Mouse (Mus musculus) kidney, embryonic 14.5 days (tissue): Measurements from ENCODE around the gene Tubgcp5. TPM values are rescaled to one million over a fixed set of nuclear protein-coding genes. Genes with fewer than 3 reads are reported as not detected.
"Not testable (repeated sequence)": the region's sequence is repeated elsewhere in the genome, so short reads cannot be mapped to it uniquely, and the experiment has no call there.

Source experiments
- ATAC-seq: fragments of 200-750 bp; cut with Nextera tagmentation; 2 replicates; pipeline ENCODE4 v1.8.0; 2017; ENCODE audit warnings: moderate number of reproducible peaks, mild to moderate bottlenecking, moderate TSS enrichment, moderate library complexity; ENCODE audit not compliant: low FRiP score, low TSS enrichment
- H3K27ac ChIP-seq: fragments of 300-500 bp; sonication (generic); 2 replicates; pipeline ENCODE4 v1.5.1; 2014; ENCODE audit warnings: low read depth, mild to moderate bottlenecking, low read length, moderate library complexity, mixed read lengths
- H3K27me3 ChIP-seq: fragments of 300-500 bp; sonication (generic); 2 replicates; pipeline ENCODE4 v1.6.1; 2014; ENCODE audit warnings: mild to moderate bottlenecking, low read length; ENCODE audit not compliant: control insufficient read depth, insufficient read depth
- H3K36me3 ChIP-seq: fragments of 300-500 bp; sonication (generic); 2 replicates; pipeline ENCODE4 v1.6.1; 2014; ENCODE audit warnings: low read length, mixed read lengths; ENCODE audit not compliant: control insufficient read depth, insufficient read depth
- H3K4me1 ChIP-seq: fragments of 300-500 bp; sonication (generic); 2 replicates; pipeline ENCODE4 v1.6.1; 2014; ENCODE audit warnings: low read length, mixed read lengths; ENCODE audit not compliant: control insufficient read depth, insufficient read depth
- H3K4me2 ChIP-seq: fragments of 300-500 bp; sonication (generic); replicated peaks from 2 replicates; pipeline ENCODE4 v1.6.1; 2014; ENCODE audit warnings: low read depth, mild to moderate bottlenecking, low read length
- H3K4me3 ChIP-seq: fragments of 300-500 bp; sonication (generic); 2 replicates; pipeline ENCODE4 v1.5.1; 2014; ENCODE audit warnings: mild to moderate bottlenecking, low read length
- H3K9ac ChIP-seq: fragments of 300-500 bp; sonication (generic); 2 replicates; pipeline ENCODE4 v1.6.1; 2014; ENCODE audit warnings: low read depth, mild to moderate bottlenecking, low read length, moderate library complexity
- H3K9me3 ChIP-seq: fragments of 300-500 bp; sonication (generic); 2 replicates; pipeline ENCODE4 v1.6.1; 2016; ENCODE audit warnings: low read length; ENCODE audit not compliant: control insufficient read depth
- WGBS: fragments of 180-500 bp; shearing (Covaris S2); extraction: QIAGEN DNeasy Blood & Tissue Kit; methylation state at CpG from one replicate; pipeline ENCODE4 v1.1.7; 2014; 5-methylcytosine and 5-hydroxymethylcytosine counted together
- polyA plus RNA-seq: library from polyadenylated mRNA; unstranded; fragments of >200 nt; fragmentation: Nextera tagmentation; extraction: Ambion mirVana; gene quantifications from 2 replicates; pipeline ENCODE4 v1.2.1, GENCODE M21; 2014

Tubgcp5 gene
- 24.6 and 34.6 TPM in 2 replicates for polyA plus RNA-seq

DNA sequence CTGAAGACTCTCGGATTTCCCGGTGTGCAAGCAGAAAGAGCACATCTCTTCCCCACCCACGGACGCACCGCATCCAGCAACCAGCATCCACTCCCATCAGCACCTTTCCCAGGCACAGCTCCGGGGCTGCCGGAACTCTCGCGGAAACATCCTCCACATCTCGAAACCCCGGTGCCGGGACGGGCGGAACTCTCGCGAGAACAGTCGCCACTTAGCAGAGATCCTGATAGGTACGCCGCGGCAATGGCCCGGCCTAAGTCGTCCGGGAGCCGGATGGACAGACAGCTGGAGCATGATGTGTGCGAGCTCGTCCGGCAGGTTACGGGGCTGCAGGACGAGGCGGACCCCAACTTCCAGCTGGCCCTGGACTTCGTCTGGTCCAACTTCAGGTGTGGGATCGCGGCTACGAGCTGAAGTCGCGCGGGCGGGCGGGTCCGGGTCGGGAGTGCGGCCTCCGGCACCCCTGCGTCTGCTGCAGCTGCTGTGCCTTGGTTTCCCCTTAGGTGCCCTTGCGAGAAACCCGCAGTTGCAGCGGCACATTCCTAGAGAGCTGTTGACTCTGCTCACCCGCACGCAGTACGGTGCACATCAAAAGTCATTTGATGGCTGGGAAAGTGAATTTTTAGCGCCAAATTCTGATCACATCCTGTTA, at the start of gene Tubgcp5:
Tubgcp5 (plus strand) TSS at position 203 of the 652 bp plus-strand sequence.
- WGBS = under 1% methylated on average over 51 of the region's 51 CpGs
- H3K9ac ChIP-seq = peak within 1 kb of the TSS; percentile 95
- peaks cover 6% of the 10 kb centered on the region for H3K4me1 ChIP-seq
- H3K27ac ChIP-seq = peak within 1 kb of the TSS; percentile 37; the same call in 1 of the 2 replicates
- peak; percentile 100 for ATAC-seq
- H3K36me3 ChIP-seq = peaks cover 30% of the 10 kb centered on the region
- H3K4me3 ChIP-seq = peak within 1 kb of the TSS; percentile 72
- H3K4me2 ChIP-seq = peak within 1 kb of the TSS; percentile 55
- no peaks in the 10 kb centered on the region for H3K27me3 ChIP-seq
- H3K9me3 ChIP-seq = no peaks in the 10 kb centered on the region

DNA sequence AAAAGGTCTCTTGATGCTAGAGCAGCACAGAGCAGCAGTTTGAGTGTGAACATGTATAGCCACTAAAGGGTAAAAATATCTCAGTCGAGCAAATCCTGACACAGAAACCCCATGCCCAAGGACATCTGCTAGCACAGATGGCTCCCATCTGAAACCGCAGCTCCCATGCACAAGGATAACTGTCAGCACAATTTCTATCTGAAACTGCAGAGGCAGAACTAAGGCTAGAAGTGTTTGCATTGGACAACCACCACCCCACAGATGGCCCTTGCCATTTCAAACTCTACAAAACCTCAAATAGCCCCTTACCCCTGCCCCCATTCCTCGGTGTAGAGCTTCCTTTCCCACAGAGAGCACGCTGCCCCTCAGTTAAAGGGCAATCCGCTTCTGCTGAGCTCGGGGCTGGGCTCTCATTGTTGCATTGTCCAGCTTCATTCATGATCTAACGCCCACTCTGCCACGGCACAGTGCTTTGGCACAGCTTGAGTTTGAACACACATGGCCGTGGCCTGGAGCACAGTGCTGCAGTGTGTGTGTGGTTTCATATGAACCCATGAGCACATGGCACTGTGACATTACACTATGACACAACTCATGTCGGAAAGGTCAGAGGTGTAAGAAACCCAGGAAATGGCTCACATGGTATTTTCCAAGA, 49.3 kb upstream of the Tubgcp5 start:
- Histone ChIP-seq H3K36me3 (no peaks in the 10 kb centered on the region), H3K9ac (no peak overlapping the region), H3K9me3 (no peaks in the 10 kb centered on the region), H3K27me3 (no peaks in the 10 kb centered on the region), H3K27ac (no peak overlapping the region), H3K4me3 (no peak overlapping the region), H3K4me2 (no peak overlapping the region), H3K4me1 (no peaks in the 10 kb centered on the region)
- ATAC-seq = no peak
- WGBS = 63% methylated on average over 10 of the region's 10 CpGs

DNA sequence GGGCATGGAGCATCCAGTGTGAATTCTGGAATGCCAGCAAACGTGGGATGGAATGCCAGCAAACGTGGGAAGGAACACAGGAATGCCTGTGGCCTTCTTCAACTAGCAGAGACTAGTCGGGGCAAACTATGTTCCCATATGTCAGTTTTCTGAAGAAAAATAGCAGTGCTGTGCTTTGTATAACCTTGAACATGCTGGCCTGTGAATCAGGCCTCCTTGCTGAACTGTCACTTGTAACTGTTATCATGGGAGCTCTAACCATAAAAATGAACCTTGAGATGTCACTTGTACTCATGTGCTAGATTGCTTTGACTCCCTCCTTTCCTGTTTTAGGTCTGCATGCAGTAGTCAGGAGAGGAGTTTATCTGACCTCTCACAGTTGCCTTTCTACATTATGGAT, 43.1 kb upstream of the Tubgcp5 start:
- WGBS = 56% methylated on average over 3 of the region's 3 CpGs
- ATAC-seq = no peak
- no peak overlapping the region for H3K4me3 ChIP-seq
- H3K36me3 ChIP-seq = no peaks in the 10 kb centered on the region
- no peaks in the 10 kb centered on the region for H3K9me3 ChIP-seq
- no peaks in the 10 kb centered on the region for H3K27me3 ChIP-seq
- no peak overlapping the region for H3K4me2 ChIP-seq
- no peak overlapping the region for H3K9ac ChIP-seq
- H3K27ac ChIP-seq = no peak overlapping the region
- no peaks in the 10 kb centered on the region for H3K4me1 ChIP-seq

DNA sequence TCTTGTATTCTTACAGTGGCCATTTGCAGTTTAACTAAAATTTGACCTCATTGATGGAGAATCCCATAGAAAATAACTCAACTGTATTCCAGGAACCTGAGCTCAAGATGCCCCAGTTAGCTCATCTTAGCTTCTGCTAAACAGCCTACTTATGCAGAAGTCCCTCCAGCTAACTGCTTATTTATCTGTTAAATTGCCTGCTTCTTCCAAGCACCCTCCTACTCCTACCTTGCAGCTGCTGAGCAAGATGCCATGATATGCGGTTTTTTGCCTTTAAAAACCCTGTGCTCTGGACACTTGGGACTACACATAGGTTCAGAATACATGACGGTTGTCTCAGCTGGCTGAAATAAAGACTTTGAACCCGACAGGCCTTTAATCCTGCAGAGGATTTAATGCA, 34.6 kb upstream of the Tubgcp5 start:
- no peak overlapping the region for H3K27ac ChIP-seq
- H3K36me3 ChIP-seq = no peaks in the 10 kb centered on the region
- no peak overlapping the region for H3K4me3 ChIP-seq
- H3K4me1 ChIP-seq = no peaks in the 10 kb centered on the region
- no peaks in the 10 kb centered on the region for H3K27me3 ChIP-seq
- WGBS = 68% methylated on average over 3 of the region's 3 CpGs
- no peak overlapping the region for H3K9ac ChIP-seq
- H3K9me3 ChIP-seq = no peaks in the 10 kb centered on the region
- no peak for ATAC-seq
- no peak overlapping the region for H3K4me2 ChIP-seq

DNA sequence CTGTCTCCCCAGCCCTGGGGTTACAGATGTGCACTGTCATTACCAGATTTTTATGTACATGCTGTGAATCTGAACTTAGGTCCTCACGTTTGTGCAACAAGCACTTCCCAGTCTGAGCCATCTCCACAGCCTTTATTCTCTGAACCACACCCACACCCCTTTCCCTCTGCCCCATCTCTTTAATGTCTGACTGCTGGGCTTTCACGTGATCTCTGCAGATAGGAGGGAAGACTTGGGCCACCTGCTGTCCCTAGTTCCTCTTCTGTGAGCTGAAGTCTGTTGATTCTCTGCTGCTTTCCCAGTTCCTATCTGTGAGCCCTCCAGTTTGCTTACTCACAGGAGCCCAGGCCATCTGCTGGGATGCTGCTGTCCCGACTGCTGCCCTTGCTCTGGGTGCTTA, 26.0 kb upstream of the Tubgcp5 start, which contains the start of gene Siglech:
Siglech (plus strand) TSS at position 253 of the 400 bp plus-strand sequence.
- H3K9ac ChIP-seq = no peak within 1 kb of the TSS; the same call in 1 of the 2 replicates
- no peaks in the 10 kb centered on the region for H3K4me1 ChIP-seq
- no peaks in the 10 kb centered on the region for H3K36me3 ChIP-seq
- H3K4me2 ChIP-seq = no peak within 1 kb of the TSS
- no peaks in the 10 kb centered on the region for H3K9me3 ChIP-seq
- H3K27me3 ChIP-seq = no peaks in the 10 kb centered on the region
- 32% methylated on average over 3 of the region's 3 CpGs for WGBS
- no peak for ATAC-seq
- H3K4me3 ChIP-seq = no peak within 1 kb of the TSS
- no peak within 1 kb of the TSS for H3K27ac ChIP-seq

DNA sequence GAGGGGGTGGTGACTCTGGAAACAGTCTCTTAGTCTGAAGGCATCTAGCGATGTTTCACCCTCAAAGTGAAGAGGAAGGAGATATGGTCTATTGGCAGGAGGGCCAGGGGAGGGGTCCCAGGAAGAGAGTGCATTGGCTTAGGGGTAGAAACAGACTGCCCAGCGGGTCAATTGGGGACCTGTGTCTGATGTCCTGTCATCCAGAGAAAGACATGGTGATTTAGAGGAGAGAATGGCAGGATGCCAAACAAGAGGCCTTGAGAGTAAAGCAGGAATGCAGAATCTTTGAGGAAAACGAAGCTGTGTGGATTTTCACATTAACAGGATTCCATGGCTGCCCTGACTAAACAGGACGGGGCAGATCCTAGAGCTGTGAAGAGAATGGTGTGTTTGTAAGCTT, 13.9 kb upstream of the Tubgcp5 start:
- 40% methylated on average over 4 of the region's 4 CpGs for WGBS
- no peaks in the 10 kb centered on the region for H3K9me3 ChIP-seq
- no peaks in the 10 kb centered on the region for H3K4me1 ChIP-seq
- H3K4me2 ChIP-seq = no peak overlapping the region
- H3K9ac ChIP-seq = no peak overlapping the region
- H3K36me3 ChIP-seq = no peaks in the 10 kb centered on the region
- H3K27me3 ChIP-seq = no peaks in the 10 kb centered on the region
- ATAC-seq = peak; percentile 71
- H3K4me3 ChIP-seq = no peak overlapping the region
- H3K27ac ChIP-seq = no peak overlapping the region

DNA sequence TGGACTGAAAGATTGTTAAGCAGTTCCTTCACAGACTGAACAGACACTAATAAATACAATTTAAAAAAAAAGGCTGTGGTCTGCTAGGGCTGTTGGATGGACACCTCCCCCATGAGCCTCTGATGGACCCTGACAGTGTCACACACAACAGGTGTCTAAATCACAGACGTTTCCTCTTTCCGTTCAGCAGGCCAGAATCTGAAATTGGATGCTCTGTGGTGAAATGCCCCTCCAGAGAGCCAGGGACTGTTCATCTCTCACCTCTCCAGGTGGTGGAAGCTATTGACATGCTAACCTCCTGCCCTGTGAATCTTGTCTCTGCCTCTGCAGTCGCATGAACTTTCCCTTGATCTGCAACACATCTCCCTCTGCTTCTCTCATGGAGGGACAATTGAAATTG, 11.5 kb upstream of the Tubgcp5 start:
- Histone ChIP-seq H3K4me3 (no peak overlapping the region), H3K9ac (no peak overlapping the region), H3K4me2 (no peak overlapping the region), H3K4me1 (no peaks in the 10 kb centered on the region), H3K9me3 (no peaks in the 10 kb centered on the region), H3K27me3 (no peaks in the 10 kb centered on the region), H3K36me3 (no peaks in the 10 kb centered on the region), H3K27ac (no peak overlapping the region)
- no peak for ATAC-seq
- WGBS = 25% methylated on average over 3 of the region's 3 CpGs

DNA sequence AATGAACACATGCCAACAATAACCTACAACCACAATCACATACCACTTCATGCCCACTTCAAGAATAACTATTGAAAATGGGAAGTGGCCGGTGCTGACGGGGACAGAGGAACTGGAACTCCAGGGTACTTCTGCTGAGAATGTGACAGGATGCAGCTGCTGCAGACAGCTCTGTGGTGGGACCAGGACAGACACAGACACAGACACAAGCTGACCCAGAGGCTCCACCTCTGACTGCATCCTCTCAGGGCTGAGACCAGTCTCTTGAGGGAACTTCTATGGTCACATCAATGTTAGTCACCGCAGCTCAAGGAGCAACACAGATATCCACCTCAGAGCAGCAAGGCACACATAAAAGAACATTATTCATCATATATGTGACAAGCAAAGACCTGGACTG, 9.4 kb upstream of the Tubgcp5 start:
- Histone ChIP-seq H3K4me3 (no peak overlapping the region), H3K27me3 (no peaks in the 10 kb centered on the region), H3K27ac (no peak overlapping the region), H3K9ac (no peak overlapping the region), H3K36me3 (no peaks in the 10 kb centered on the region), H3K4me2 (no peak overlapping the region), H3K4me1 (no peaks in the 10 kb centered on the region), H3K9me3 (no peaks in the 10 kb centered on the region)
- WGBS = 43% methylated on average over 3 of the region's 3 CpGs
- ATAC-seq = no peak

DNA sequence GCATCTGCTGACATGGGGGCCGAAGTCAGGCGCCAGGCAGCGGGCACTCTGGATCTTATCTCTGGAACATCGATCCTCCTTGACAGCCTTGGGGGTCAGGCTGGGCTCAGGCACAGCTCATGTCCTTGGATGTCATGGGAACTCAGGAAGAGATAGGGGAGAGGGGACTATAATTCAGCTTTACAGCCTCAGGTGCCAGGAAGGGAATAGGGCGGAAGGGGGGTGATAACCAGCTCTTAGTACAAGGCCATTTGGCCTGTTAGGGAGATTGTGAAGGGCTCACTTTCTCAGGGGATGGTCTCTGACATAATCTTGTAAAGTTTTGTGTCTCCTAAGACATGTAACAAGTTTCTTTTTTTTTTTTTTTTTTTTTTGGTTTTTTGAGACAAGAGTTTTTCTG, 3.4 kb upstream of the Tubgcp5 start:
- not testable (repeated sequence) for H3K4me3 ChIP-seq

More for the DNA sequence above, 3.4 kb upstream of the Tubgcp5 start:
- H3K9ac ChIP-seq, H3K9me3 ChIP-seq, H3K4me2 ChIP-seq, H3K36me3 ChIP-seq, H3K27me3 ChIP-seq, H3K4me1 ChIP-seq, ATAC-seq, H3K27ac ChIP-seq: not testable (repeated sequence)
- 18% methylated on average over 5 of the region's 5 CpGs for WGBS
